Mouse (Mus musculus) embryonic facial prominence, embryonic 15.5 days (tissue): ENCODE results near the gene Atf4. TPM values are rescaled to one million over a fixed set of nuclear protein-coding genes. Genes with fewer than 3 reads are reported as not detected.

ENCODE experiments used
- ATAC-seq: fragments of 200-750 bp; cut with Nextera tagmentation; 2 replicates; pipeline ENCODE4 v1.8.0; 2017; ENCODE audit warnings: low read depth, moderate TSS enrichment; ENCODE audit not compliant: insufficient number of reproducible peaks, low FRiP score, low TSS enrichment
- H3K27ac ChIP-seq: fragments of 300-500 bp; sonication (generic); replicated peaks from 2 replicates; pipeline ENCODE4 v1.5.1; 2015; ENCODE audit warnings: mild to moderate bottlenecking, inconsistent platforms
- H3K27me3 ChIP-seq: fragments of 300-500 bp; sonication (generic); 2 replicates; pipeline ENCODE4 v1.6.1; 2015; ENCODE audit warnings: inconsistent platforms
- H3K36me3 ChIP-seq: fragments of 300-500 bp; sonication (generic); 2 replicates; pipeline ENCODE4 v1.6.1; 2015; ENCODE audit warnings: mild to moderate bottlenecking, inconsistent platforms
- H3K4me1 ChIP-seq: fragments of 300-500 bp; sonication (generic); 2 replicates; pipeline ENCODE4 v1.6.1; 2015; ENCODE audit warnings: inconsistent platforms
- H3K4me2 ChIP-seq: fragments of 300-500 bp; sonication (generic); replicated peaks from 2 replicates; pipeline ENCODE4 v1.6.1; 2015; ENCODE audit warnings: mild to moderate bottlenecking, inconsistent platforms
- H3K4me3 ChIP-seq: fragments of 300-500 bp; sonication (generic); replicated peaks from 2 replicates; pipeline ENCODE4 v1.5.1; 2015; ENCODE audit warnings: mild to moderate bottlenecking, inconsistent platforms
- H3K9ac ChIP-seq: fragments of 300-500 bp; sonication (generic); 2 replicates; pipeline ENCODE4 v1.6.1; 2015; ENCODE audit warnings: inconsistent platforms
- H3K9me3 ChIP-seq: fragments of 300-500 bp; sonication (generic); replicated peaks from 2 replicates; pipeline ENCODE4 v1.6.1; 2016; ENCODE audit warnings: inconsistent platforms
- WGBS: fragments of 180-500 bp; shearing (Covaris S2); methylation state at CpG from one replicate; pipeline ENCODE4 v1.1.7; 2015; 5-methylcytosine and 5-hydroxymethylcytosine counted together
- polyA plus RNA-seq: library from polyadenylated mRNA; unstranded; fragments of >200 nt; fragmentation: Nextera tagmentation; extraction: Ambion mirVana; gene quantifications from 2 replicates; pipeline ENCODE4 v1.2.1, GENCODE M21; 2015

Gene Atf4
- polyA plus RNA-seq: 141 and 145 TPM in 2 replicates

DNA sequence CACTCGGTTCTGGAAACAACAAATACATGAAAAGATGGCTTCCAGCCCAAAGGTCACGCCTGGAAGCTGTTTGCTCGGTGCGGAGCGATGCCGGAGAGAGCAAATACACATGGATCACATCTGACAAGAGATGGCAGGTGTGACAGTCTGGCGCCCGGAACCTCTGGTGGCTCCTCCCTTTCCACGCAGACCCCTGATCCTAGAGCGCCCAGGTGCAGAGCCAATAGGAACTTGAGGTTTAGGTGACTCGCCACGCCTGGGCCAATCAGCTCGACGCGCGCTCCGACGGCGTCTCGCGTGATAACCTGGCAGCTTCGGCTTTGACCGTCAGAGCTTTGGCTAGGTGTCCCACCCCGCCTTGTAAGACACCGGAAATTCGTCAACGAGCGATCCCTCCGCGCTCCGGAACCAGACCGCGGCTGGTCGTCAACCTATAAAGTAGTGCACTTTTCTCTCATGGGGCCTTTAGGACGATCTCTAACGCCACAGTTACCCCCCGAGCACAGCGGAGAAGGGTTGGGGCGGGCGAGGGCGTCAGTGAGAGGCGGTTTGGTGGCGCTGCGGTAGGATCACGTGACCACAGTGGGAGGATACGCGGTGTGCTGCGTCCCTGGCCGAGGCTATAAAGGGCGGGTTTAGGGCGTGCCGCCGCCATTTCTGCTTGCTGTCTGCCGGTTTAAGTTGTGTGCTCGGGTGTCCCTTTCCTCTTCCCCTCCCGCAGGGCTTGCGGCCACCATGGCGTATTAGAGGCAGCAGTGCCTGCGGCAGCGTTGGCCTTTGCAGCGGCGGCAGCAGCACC lies at the start of gene Atf4:
Gene Atf4 (plus strand): TSS at position 338 of the 799 bp plus-strand sequence.
- peak within 1 kb of the TSS; percentile 98 for H3K4me3 ChIP-seq
- peak within 1 kb of the TSS; percentile 84 for H3K4me2 ChIP-seq
- H3K9ac ChIP-seq: peak within 1 kb of the TSS; percentile 100
- H3K9me3 ChIP-seq: no peaks in the 10 kb centered on the region
- WGBS: 0% methylated on average over 62 of the region's 62 CpGs
- H3K4me1 ChIP-seq: peaks cover 45% of the 10 kb centered on the region
- peak; percentile 95 for ATAC-seq
- peaks cover 48% of the 10 kb centered on the region for H3K36me3 ChIP-seq
- peak within 1 kb of the TSS; percentile 100 for H3K27ac ChIP-seq
- no peaks in the 10 kb centered on the region for H3K27me3 ChIP-seq

DNA sequence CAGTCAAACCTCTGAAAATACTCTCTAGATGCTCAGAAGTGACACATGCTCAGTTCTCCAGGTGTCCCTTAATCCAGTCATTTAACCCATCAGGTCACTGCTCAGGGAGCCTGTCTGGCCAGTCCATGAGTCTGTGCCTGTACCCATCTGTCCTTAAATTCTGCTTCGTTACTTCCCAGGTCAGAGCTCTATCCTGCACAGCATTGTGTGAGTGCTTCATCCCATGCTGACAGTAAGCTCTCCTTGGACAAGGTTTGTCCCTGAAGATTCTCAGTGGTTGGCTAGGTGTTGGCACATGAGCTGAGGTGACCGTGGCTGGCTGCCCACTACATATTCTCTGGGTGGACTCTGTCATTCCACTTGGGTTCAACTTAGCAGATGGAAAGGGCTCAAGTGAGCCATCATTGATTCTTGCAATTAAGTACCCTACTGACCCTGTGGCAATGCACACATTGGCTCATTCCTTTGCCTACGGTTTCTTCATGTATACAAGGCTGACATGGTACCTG lies 48.9 kb upstream of the Atf4 start:
- Histone ChIP-seq H3K27ac (no peak overlapping the region), H3K36me3 (no peaks in the 10 kb centered on the region), H3K9me3 (no peaks in the 10 kb centered on the region), H3K9ac (no peak overlapping the region), H3K4me2 (no peak overlapping the region), H3K4me3 (no peak overlapping the region), H3K4me1 (peaks cover 5% of the 10 kb centered on the region; the same call in 1 of the 2 replicates), H3K27me3 (no peaks in the 10 kb centered on the region)
- WGBS: 88% methylated on average over 3 of the region's 3 CpGs
- no peak for ATAC-seq

DNA sequence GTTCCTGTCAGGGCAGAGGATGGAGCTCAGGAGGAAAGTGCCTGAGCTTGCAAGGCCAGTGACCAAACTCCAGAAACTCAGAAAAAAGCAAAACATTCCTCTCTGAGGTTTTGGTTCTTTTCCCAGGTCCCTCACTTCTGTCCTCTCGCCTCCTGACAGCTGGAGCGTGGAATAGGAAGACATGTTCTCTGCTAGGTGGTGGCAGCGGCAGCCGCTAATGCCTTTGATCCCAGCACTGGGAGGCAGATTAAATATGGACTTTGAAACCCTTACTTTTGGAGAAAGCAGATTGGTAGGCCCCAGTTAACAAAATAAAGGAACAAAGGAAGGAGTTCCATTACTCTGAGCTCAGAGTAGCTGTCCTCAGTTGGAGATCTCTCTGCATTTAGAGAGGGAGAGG lies 46.5 kb upstream of the Atf4 start:
- Histone ChIP-seq H3K9ac (no peak overlapping the region), H3K27me3 (no peaks in the 10 kb centered on the region), H3K4me3 (no peak overlapping the region), H3K9me3 (no peaks in the 10 kb centered on the region), H3K27ac (0 out of 2 replicates have a peak overlapping the region, but pooled peaks have one; percentile 6), H3K36me3 (peaks cover 12% of the 10 kb centered on the region), H3K4me1 (no peaks in the 10 kb centered on the region; the same call in 1 of the 2 replicates), H3K4me2 (no peak overlapping the region)
- 36% methylated on average over 4 of the region's 4 CpGs for WGBS
- ATAC-seq: no peak

DNA sequence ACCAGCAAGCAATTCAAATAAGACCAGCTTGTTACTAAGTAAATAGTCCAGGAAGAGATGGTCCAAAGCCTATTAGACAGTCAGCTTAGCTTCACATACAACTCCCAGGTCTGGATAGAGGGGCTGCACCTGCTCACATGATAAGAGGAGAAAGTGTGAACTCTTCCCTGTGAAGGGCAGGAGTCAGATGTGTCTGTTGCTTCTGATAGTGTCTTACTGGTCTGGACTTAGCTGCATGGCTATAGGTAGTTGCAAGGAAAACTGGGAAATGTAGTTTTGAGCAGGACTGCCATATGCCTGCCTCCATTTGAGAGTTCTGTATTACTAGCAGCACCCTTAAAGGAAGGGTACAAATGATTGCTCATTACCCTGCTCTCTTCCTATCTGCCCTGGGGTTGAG lies 41.3 kb upstream of the Atf4 start:
- peaks cover 12% of the 10 kb centered on the region for H3K36me3 ChIP-seq
- ATAC-seq: no peak

DNA sequence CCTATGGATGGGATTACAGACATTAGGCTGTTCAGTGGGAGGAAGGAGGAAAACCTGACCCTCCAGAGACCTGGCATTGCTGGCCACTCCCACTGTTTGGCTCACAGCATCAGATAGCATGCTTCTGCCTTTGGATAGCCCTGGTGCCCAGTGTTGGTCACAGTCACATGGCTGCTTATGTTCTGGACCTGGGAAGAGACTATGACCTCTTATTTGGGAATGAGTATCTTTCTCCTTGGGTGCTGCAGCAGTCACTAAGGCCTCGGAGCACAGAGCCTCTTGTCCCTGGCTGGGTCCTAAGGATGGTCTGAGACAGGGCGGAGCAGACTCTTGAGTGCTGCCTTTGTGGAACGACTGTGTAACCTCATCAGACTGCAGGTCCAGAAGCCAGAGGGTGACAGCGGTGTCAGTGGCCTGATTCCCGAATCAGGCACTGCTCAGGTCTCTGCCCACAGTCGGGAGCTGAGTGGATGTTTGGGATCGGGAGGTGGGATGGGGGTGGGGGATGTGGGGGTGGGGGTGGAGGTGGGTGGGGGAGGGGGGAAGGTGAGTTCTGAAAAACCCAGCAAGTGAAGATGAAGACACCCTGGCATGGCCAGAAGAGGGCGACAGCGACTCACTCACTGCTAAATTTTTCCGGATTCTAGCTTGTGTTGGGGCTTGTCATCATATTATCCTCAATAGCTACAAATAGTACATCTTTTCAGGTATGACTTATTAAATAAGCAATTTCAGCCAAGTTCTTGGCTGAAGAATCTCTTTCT lies 39.1 kb upstream of the Atf4 start:
- H3K36me3 ChIP-seq: peaks cover 12% of the 10 kb centered on the region
- peaks cover 6% of the 10 kb centered on the region; the same call in 1 of the 2 replicates for H3K4me1 ChIP-seq
- 19% methylated on average over 10 of the region's 10 CpGs for WGBS
- H3K9me3 ChIP-seq: no peaks in the 10 kb centered on the region
- H3K27ac ChIP-seq: no peak overlapping the region
- no peaks in the 10 kb centered on the region for H3K27me3 ChIP-seq
- ATAC-seq: no peak
- H3K4me2 ChIP-seq: no peak overlapping the region
- no peak overlapping the region for H3K4me3 ChIP-seq
- no peak overlapping the region for H3K9ac ChIP-seq

More for the DNA sequence above, 41.3 kb upstream of the Atf4 start:
- no peak overlapping the region for H3K27ac ChIP-seq
- no peaks in the 10 kb centered on the region for H3K4me1 ChIP-seq
- H3K9me3 ChIP-seq: no peaks in the 10 kb centered on the region
- no peak overlapping the region for H3K4me3 ChIP-seq
- no peak overlapping the region for H3K4me2 ChIP-seq
- H3K9ac ChIP-seq: no peak overlapping the region
- no peaks in the 10 kb centered on the region for H3K27me3 ChIP-seq

DNA sequence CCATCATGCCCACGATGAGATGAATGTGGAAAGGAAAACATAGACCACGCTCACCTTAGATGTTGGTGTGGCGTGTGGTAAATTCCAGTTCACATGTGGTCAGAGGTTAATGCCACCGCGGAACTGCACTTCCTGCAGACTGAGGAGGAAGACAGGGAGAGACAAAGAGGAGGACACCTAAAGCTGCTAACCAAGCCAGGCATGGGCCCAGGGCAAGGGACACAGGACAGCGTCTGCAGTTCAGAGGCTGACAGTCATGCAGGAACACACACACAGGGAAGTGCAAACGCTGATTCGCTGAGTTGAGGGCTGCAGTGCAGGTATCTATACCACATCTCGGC lies 38.5 kb upstream of the Atf4 start:
- Histone ChIP-seq H3K4me2 (no peak overlapping the region), H3K27ac (no peak overlapping the region), H3K9ac (no peak overlapping the region), H3K4me1 (peaks cover 6% of the 10 kb centered on the region; the same call in 1 of the 2 replicates), H3K4me3 (no peak overlapping the region), H3K9me3 (no peaks in the 10 kb centered on the region), H3K36me3 (peaks cover 10% of the 10 kb centered on the region), H3K27me3 (no peaks in the 10 kb centered on the region)
- no peak for ATAC-seq
- 51% methylated on average over 9 of the region's 9 CpGs for WGBS

DNA sequence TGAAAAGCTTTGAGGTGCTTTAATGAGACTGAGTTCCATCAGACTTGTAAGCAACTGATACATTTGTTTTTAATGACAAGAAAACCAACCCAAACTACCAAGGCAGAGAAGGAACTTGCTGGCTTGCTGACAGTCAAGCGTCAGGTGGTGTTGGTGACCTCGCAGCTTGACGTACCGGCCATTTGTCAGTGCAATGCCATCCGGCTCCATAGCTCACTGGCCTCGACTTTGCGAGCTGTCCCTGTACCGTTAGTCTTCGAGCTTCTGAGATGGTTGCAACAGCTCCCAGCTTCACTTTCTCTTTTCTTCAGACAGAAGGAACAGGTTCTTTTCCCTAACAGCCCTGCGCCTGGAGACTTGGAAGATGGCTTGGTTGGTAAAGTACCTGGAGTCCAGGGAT lies 37.5 kb upstream of the Atf4 start:
- no peak overlapping the region for H3K4me2 ChIP-seq
- ATAC-seq: no peak
- WGBS: 88% methylated on average over 10 of the region's 10 CpGs

DNA sequence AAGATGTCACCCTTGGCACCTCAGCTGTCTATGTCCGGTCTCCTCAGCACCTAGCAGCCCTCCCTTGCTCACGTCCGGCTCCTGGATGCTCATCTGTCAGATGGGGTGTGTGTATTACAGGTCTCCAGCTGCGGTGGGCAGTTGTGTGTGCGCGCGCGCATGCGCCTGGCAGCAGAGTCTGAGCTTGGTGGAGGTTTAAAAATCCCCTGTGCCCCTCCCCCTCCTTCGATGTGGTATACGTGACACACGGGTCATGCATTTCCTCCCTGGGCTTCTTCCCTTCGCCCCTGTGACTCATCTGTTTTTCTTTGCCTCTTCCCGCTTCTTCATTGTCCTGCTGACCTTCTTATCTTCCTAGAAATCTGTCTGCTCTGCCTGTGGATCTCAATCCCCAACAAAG lies 35.8 kb upstream of the Atf4 start:
- Histone ChIP-seq H3K27me3 (no peaks in the 10 kb centered on the region), H3K9me3 (no peaks in the 10 kb centered on the region), H3K4me3 (no peak overlapping the region), H3K27ac (no peak overlapping the region), H3K9ac (no peak overlapping the region), H3K4me2 (no peak overlapping the region), H3K36me3 (no peaks in the 10 kb centered on the region), H3K4me1 (peaks cover 6% of the 10 kb centered on the region; the same call in 1 of the 2 replicates)
- ATAC-seq: no peak
- 32% methylated on average over 14 of the region's 14 CpGs for WGBS

More for the DNA sequence above, 37.5 kb upstream of the Atf4 start:
- Histone ChIP-seq H3K27ac (no peak overlapping the region), H3K9ac (no peak overlapping the region), H3K36me3 (no peaks in the 10 kb centered on the region), H3K27me3 (no peaks in the 10 kb centered on the region), H3K4me3 (no peak overlapping the region), H3K4me1 (peaks cover 6% of the 10 kb centered on the region; the same call in 1 of the 2 replicates), H3K9me3 (no peaks in the 10 kb centered on the region)

DNA sequence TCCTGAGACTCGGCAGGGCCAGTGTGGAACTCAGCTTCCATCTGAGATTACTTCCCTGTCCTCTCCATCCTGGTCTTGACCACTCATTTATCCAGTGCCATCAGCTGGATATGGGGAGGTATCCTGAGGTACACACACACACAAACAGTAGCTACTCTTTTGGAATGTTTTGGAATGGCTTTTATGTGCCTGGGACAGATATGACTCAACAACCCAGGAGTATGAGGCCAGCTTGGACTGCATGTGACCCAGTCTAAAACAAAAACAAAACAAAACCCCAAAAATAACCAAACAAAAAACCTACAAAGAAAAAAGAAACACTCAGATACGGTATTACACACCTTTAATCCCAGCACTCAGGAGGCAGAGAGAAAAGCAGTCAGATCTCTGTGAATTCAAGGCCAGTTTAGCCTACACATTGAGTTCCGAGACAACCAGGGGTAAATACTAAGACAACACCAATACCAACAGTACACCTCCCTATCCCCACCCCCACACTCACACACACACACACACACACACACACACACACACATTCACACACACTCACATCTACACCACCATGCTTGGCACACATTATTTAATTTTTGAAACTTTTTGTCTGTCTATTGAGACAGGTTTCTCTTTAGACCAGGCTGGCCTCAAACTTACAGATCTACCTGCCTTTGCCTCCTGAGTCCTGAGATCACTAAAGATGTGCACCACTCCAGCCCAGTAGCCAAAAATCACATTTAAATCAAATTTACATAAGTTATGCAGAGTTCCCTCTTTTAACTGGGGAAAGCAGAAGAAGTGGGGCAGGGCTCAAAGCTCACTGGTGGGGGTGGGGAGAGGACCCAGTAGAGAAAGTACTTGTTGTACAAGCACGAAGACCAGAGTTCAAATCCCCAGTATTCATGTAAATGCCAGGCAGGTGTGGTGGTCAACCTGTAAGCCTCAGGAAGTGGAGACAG lies 35.0 kb upstream of the Atf4 start:
- no peak overlapping the region for H3K4me2 ChIP-seq
- ATAC-seq: no peak
- H3K27ac ChIP-seq: no peak overlapping the region
- H3K4me3 ChIP-seq: no peak overlapping the region
- H3K4me1 ChIP-seq: peaks cover 6% of the 10 kb centered on the region; the same call in 1 of the 2 replicates
- no peak overlapping the region for H3K9ac ChIP-seq
- H3K9me3 ChIP-seq: no peaks in the 10 kb centered on the region
- no peaks in the 10 kb centered on the region for H3K36me3 ChIP-seq
- no peaks in the 10 kb centered on the region for H3K27me3 ChIP-seq
- WGBS: 54% methylated on average over 4 of the region's 4 CpGs

DNA sequence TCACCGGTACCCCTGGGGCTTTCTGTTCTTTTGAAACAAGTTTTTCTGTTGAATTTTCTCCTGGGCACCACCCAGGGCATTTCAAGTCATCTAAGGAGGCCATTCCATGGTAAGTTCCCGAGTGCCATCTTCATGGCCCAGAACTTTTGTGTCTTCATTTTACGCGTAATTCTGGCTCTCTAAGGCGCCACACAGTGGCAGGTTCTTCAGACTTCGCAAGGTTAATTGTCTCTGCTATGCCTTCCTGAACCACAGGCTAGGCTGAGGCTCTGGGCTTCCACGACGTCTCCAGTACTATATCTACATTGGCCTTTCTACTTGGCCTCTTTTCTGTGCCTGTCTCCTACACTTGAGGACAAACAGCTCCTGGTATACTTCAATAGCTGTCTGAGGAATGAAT lies 34.0 kb upstream of the Atf4 start:
- H3K4me3 ChIP-seq: no peak overlapping the region
- H3K27me3 ChIP-seq: no peaks in the 10 kb centered on the region
- H3K9me3 ChIP-seq: no peaks in the 10 kb centered on the region
- H3K4me1 ChIP-seq: peaks cover 6% of the 10 kb centered on the region; the same call in 1 of the 2 replicates
- no peaks in the 10 kb centered on the region for H3K36me3 ChIP-seq
- no peak overlapping the region for H3K4me2 ChIP-seq
- H3K9ac ChIP-seq: no peak overlapping the region
- ATAC-seq: no peak
- WGBS: 68% methylated on average over 8 of the region's 8 CpGs
- H3K27ac ChIP-seq: no peak overlapping the region
